32 mouse cellular contexts compared by ENCODE assay signal in genomic region chr2:164405519-164405918, GRCm38 (mm10). TPM values are rescaled to one million over a fixed set of nuclear protein-coding genes. Genes with fewer than 3 reads are reported as not detected.
DNase-seq lines count a peak whose midpoint lies in the region; ATAC-seq and TF ChIP-seq lines count a peak whose summit lies in the region.
"Had no signal": no experiment of that assay in that cellular context is flagged by ENCODE, and none has a peak within 500 bp of the region (broad histone marks: within the 10 kb centered on the region; RNA-seq: fewer than 3 reads in every experiment).

No protein-coding gene starts in this region.

- H3K9me3 ChIP-seq in limb, embryonic 12.5 days = no peaks in the 10 kb centered on the region
- H3K9me3 ChIP-seq in limb, embryonic 10.5 days (replicated peaks) = no peaks in the 10 kb centered on the region
- no peaks in the 10 kb centered on the region for H3K9me3 ChIP-seq in embryonic facial prominence, embryonic 14.5 days (ENCODE audit: control insufficient read depth, low read length)
- no peaks in the 10 kb centered on the region for H3K9me3 ChIP-seq in intestine, embryonic 16.5 days (ENCODE audit: control insufficient read depth, low read length)
- no peaks in the 10 kb centered on the region for H3K9me3 ChIP-seq in lung, postnatal 0 days (ENCODE audit: low read length)
- no peaks in the 10 kb centered on the region for H3K9me3 ChIP-seq in forebrain, embryonic 13.5 days (replicated peaks)
- H3K9me3 ChIP-seq: embryonic facial prominence, embryonic 15.5 days; forebrain, embryonic 15.5 days; heart, embryonic 10.5 days; heart, embryonic 15.5 days; kidney, embryonic 15.5 days; liver, embryonic 15.5 days had no signal

- no peak for ATAC-seq in limb, embryonic 12.5 days (ENCODE audit: insufficient number of reproducible peaks, insufficient read depth, low FRiP score, low TSS enrichment, low read depth)
- ATAC-seq in embryonic facial prominence, embryonic 14.5 days (ENCODE audit: low read depth) = no peak
- ATAC-seq in intestine, embryonic 16.5 days = no peak
- ATAC-seq in lung, postnatal 0 days = no peak
- ATAC-seq in forebrain, embryonic 13.5 days = no peak
- ATAC-seq: CD4-positive, CD25-positive, alpha-beta regulatory T cell, adult 4 months; forebrain, embryonic 15.5 days; hindbrain, embryonic 16.5 days had no signal

- H3K9ac ChIP-seq in limb, embryonic 12.5 days (replicated peaks) = no peak overlapping the region; the same call in 1 of the 2 replicates
- H3K9ac ChIP-seq in embryonic facial prominence, embryonic 14.5 days (ENCODE audit: low read depth, low read length) = no peak overlapping the region
- no peak overlapping the region for H3K9ac ChIP-seq in intestine, embryonic 16.5 days (ENCODE audit: low read depth, low read length)
- H3K9ac ChIP-seq in lung, postnatal 0 days (replicated peaks; ENCODE audit: low read depth) = 0 out of 2 replicates have a peak overlapping the region, but pooled peaks have one; percentile 20
- no peak overlapping the region for H3K9ac ChIP-seq in forebrain, embryonic 13.5 days
- H3K9ac ChIP-seq: forebrain, embryonic 15.5 days; liver, embryonic 15.5 days had no signal

- H3K27ac ChIP-seq in limb, embryonic 12.5 days = peak overlapping the region; percentile 70; the same call in 1 of the 2 replicates
- no peak overlapping the region for H3K27ac ChIP-seq in limb, embryonic 10.5 days
- H3K27ac ChIP-seq in embryonic facial prominence, embryonic 14.5 days (replicated peaks; ENCODE audit: low read depth, low read length) = no peak overlapping the region
- no peak overlapping the region for H3K27ac ChIP-seq in intestine, embryonic 16.5 days (ENCODE audit: low read length)
- peak overlapping the region; percentile 93 for H3K27ac ChIP-seq in lung, postnatal 0 days (ENCODE audit: low read length)
- no peak overlapping the region for H3K27ac ChIP-seq in forebrain, embryonic 13.5 days
- H3K27ac ChIP-seq: embryonic facial prominence, embryonic 15.5 days; forebrain, embryonic 15.5 days; heart, embryonic 15.5 days; kidney, embryonic 15.5 days; left cerebral cortex, adult 2 months; liver, embryonic 15.5 days had no signal

- peaks cover 37% of the 10 kb centered on the region for H3K4me1 ChIP-seq in limb, embryonic 12.5 days (replicated peaks)
- H3K4me1 ChIP-seq in limb, embryonic 10.5 days = peaks cover 40% of the 10 kb centered on the region
- H3K4me1 ChIP-seq in embryonic facial prominence, embryonic 14.5 days (ENCODE audit: control insufficient read depth, insufficient read depth, low read length) = peaks cover 10% of the 10 kb centered on the region
- H3K4me1 ChIP-seq in intestine, embryonic 16.5 days (ENCODE audit: control insufficient read depth, insufficient read depth, low read length) = peaks cover 28% of the 10 kb centered on the region
- peaks cover 7% of the 10 kb centered on the region; the same call in 1 of the 2 replicates for H3K4me1 ChIP-seq in lung, postnatal 0 days (ENCODE audit: insufficient read depth, low read depth, low read length)
- H3K4me1 ChIP-seq in forebrain, embryonic 13.5 days = peaks cover 11% of the 10 kb centered on the region
- H3K4me1 ChIP-seq: liver, embryonic 15.5 days had no signal

- no peaks in the 10 kb centered on the region for H3K36me3 ChIP-seq in limb, embryonic 12.5 days
- H3K36me3 ChIP-seq in limb, embryonic 10.5 days = no peaks in the 10 kb centered on the region
- no peaks in the 10 kb centered on the region for H3K36me3 ChIP-seq in embryonic facial prominence, embryonic 14.5 days (ENCODE audit: control insufficient read depth, insufficient read depth, low read length)
- H3K36me3 ChIP-seq in intestine, embryonic 16.5 days (ENCODE audit: control insufficient read depth, insufficient read depth, low read length) = no peaks in the 10 kb centered on the region
- H3K36me3 ChIP-seq in lung, postnatal 0 days (ENCODE audit: insufficient read depth, low read length) = no peaks in the 10 kb centered on the region
- no peaks in the 10 kb centered on the region for H3K36me3 ChIP-seq in forebrain, embryonic 13.5 days (ENCODE audit: poor library complexity, severe bottlenecking)
- H3K36me3 ChIP-seq: embryonic facial prominence, embryonic 15.5 days; forebrain, embryonic 15.5 days; heart, embryonic 10.5 days; heart, embryonic 15.5 days; kidney, embryonic 15.5 days; liver, embryonic 15.5 days had no signal

- no peak for DNase-seq in limb, embryonic 10.5 days (ENCODE audit: low spot score)
- DNase-seq in embryonic facial prominence, embryonic 14.5 days (ENCODE audit: low spot score) = no peak
- DNase-seq in lung, postnatal 0 days (ENCODE audit: low spot score) = peak; percentile 53
- no peak for DNase-seq in cerebellum, postnatal 25 days
- DNase-seq: adrenal gland, adult 2 months; adrenal gland, postnatal 36 days; cerebellum, adult 18-20 months; cerebellum, postnatal 36 days; embryo, embryonic 11 days; gastrocnemius, postnatal 25 days; heart, adult 11 months; kidney, adult 11 months; kidney, postnatal 36 days; midbrain, embryonic 14.5 days; retina, postnatal 1 day; right cerebral cortex, postnatal 14 days; thymus, postnatal 14 days had no signal

- 41% methylated on average over 5 of the region's 5 CpGs for WGBS in limb, embryonic 12.5 days
- 33% methylated on average over 5 of the region's 5 CpGs for WGBS in limb, embryonic 10.5 days
- WGBS in embryonic facial prominence, embryonic 14.5 days = 37% methylated on average over 5 of the region's 5 CpGs
- 41% methylated on average over 5 of the region's 5 CpGs for WGBS in intestine, embryonic 16.5 days
- WGBS in lung, postnatal 0 days = 33% methylated on average over 5 of the region's 5 CpGs
- WGBS in forebrain, embryonic 13.5 days = 37% methylated on average over 5 of the region's 5 CpGs

- peaks cover 98% of the 10 kb centered on the region for H3K27me3 ChIP-seq in limb, embryonic 12.5 days
- H3K27me3 ChIP-seq in limb, embryonic 10.5 days (ENCODE audit: low read depth, poor library complexity, severe bottlenecking) = peaks cover 100% of the 10 kb centered on the region
- peaks cover 99% of the 10 kb centered on the region for H3K27me3 ChIP-seq in embryonic facial prominence, embryonic 14.5 days (replicated peaks; ENCODE audit: control insufficient read depth, insufficient read depth, low read length)
- peaks cover 39% of the 10 kb centered on the region for H3K27me3 ChIP-seq in intestine, embryonic 16.5 days (replicated peaks; ENCODE audit: control insufficient read depth, insufficient read depth, low read length)
- peaks cover 11% of the 10 kb centered on the region for H3K27me3 ChIP-seq in lung, postnatal 0 days (replicated peaks; ENCODE audit: insufficient read depth, low read length)
- H3K27me3 ChIP-seq in forebrain, embryonic 13.5 days = peaks cover 99% of the 10 kb centered on the region

- TF ChIP-seq CTCF in lung, postnatal 0 days (IDR thresholded peaks at IDR 0.05) = no peak

- H3K4me2 ChIP-seq in limb, embryonic 12.5 days = peak overlapping the region; percentile 72
- peak overlapping the region; percentile 1; the same call in 1 of the 2 replicates for H3K4me2 ChIP-seq in embryonic facial prominence, embryonic 14.5 days (ENCODE audit: low read depth, low read length)
- H3K4me2 ChIP-seq in intestine, embryonic 16.5 days (ENCODE audit: low read depth, low read length) = peak overlapping the region; percentile 75; the same call in 1 of the 2 replicates
- H3K4me2 ChIP-seq in lung, postnatal 0 days (replicated peaks; ENCODE audit: low read depth, low read length) = peak overlapping the region; percentile 70
- no peak overlapping the region for H3K4me2 ChIP-seq in forebrain, embryonic 13.5 days
- H3K4me2 ChIP-seq: liver, embryonic 15.5 days had no signal

- TF ChIP-seq EP300 in lung, postnatal 0 days (IDR thresholded peaks at IDR 0.05) = no peak

- H3K4me3 ChIP-seq in limb, embryonic 12.5 days (replicated peaks) = peak overlapping the region; percentile 11; the same call in 1 of the 2 replicates
- no peak overlapping the region for H3K4me3 ChIP-seq in limb, embryonic 10.5 days
- no peak overlapping the region for H3K4me3 ChIP-seq in embryonic facial prominence, embryonic 14.5 days (ENCODE audit: low read depth, low read length)
- H3K4me3 ChIP-seq in intestine, embryonic 16.5 days (ENCODE audit: low read length) = no peak overlapping the region
- peak overlapping the region; percentile 39; the same call in 1 of the 2 replicates for H3K4me3 ChIP-seq in lung, postnatal 0 days (ENCODE audit: low read depth, low read length)
- H3K4me3 ChIP-seq in forebrain, embryonic 13.5 days = no peak overlapping the region
- H3K4me3 ChIP-seq: liver, embryonic 15.5 days had no signal

RNA-seq across cellular contexts. Expression of gene Matn4, which starts 0.6 kb away (rescaled TPM):
- polyA plus RNA-seq in limb, embryonic 12.5 days (2016; fragmentation: Nextera tagmentation; extraction: Ambion mirVana) = 50.5 and 78.0 TPM in 2 replicates
- polyA plus RNA-seq in limb, embryonic 10.5 days (2016; fragmentation: Nextera tagmentation; extraction: Ambion mirVana) = 0.15 and 3.0 TPM in 2 replicates
- polyA plus RNA-seq in embryonic facial prominence, embryonic 14.5 days (2014; fragmentation: Nextera tagmentation; extraction: Ambion mirVana) = 15.6 and 20.6 TPM in 2 replicates
- 8.3 and 9.0 TPM in 2 replicates for polyA plus RNA-seq in intestine, embryonic 16.5 days (2015; fragmentation: Nextera tagmentation; extraction: Ambion mirVana)
- polyA plus RNA-seq in lung, postnatal 0 days (2015; fragmentation: Nextera tagmentation; extraction: Ambion mirVana) = 71.4 and 81.2 TPM in 2 replicates
- 0.15 and 0.45 TPM in 2 replicates for polyA plus RNA-seq in forebrain, embryonic 13.5 days (2015; fragmentation: Nextera tagmentation; extraction: Ambion mirVana)
- polyA plus RNA-seq: CD4-positive, CD25-positive, alpha-beta regulatory T cell, adult 4 months; midbrain, embryonic 14.5 days had no signal

RNA-seq across cellular contexts. Expression of gene Rbpjl, which starts 2.6 kb away (rescaled TPM):
- polyA plus RNA-seq in limb, embryonic 12.5 days (2016; fragmentation: Nextera tagmentation; extraction: Ambion mirVana) = 0.40 and 0.55 TPM in 2 replicates
- polyA plus RNA-seq in limb, embryonic 10.5 days (2016; fragmentation: Nextera tagmentation; extraction: Ambion mirVana) = 0.03 TPM in 1 of 2 replicates, not detected in the other
- polyA plus RNA-seq in embryonic facial prominence, embryonic 14.5 days (2014; fragmentation: Nextera tagmentation; extraction: Ambion mirVana) = 0.42 and 0.52 TPM in 2 replicates
- 25.1 and 25.4 TPM in 2 replicates for polyA plus RNA-seq in intestine, embryonic 16.5 days (2015; fragmentation: Nextera tagmentation; extraction: Ambion mirVana)
- polyA plus RNA-seq in lung, postnatal 0 days (2015; fragmentation: Nextera tagmentation; extraction: Ambion mirVana) = 29.7 and 42.6 TPM in 2 replicates
- not detected in 2 replicates for polyA plus RNA-seq in forebrain, embryonic 13.5 days (2015; fragmentation: Nextera tagmentation; extraction: Ambion mirVana)
- polyA plus RNA-seq: adrenal gland, adult 2 months; CD4-positive, CD25-positive, alpha-beta regulatory T cell, adult 4 months; hindbrain, embryonic 11.5 days; liver, adult 2 months; midbrain, embryonic 14.5 days had no signal

RNA-seq across cellular contexts. Expression of gene Slpi, which starts 16.6 kb away (rescaled TPM):
- polyA plus RNA-seq in limb, embryonic 12.5 days (2016; fragmentation: Nextera tagmentation; extraction: Ambion mirVana) = 1.2 and 2.5 TPM in 2 replicates
- polyA plus RNA-seq in limb, embryonic 10.5 days (2016; fragmentation: Nextera tagmentation; extraction: Ambion mirVana) = 0.46 TPM in 1 of 2 replicates, not detected in the other
- 1.3 and 2.1 TPM in 2 replicates for polyA plus RNA-seq in embryonic facial prominence, embryonic 14.5 days (2014; fragmentation: Nextera tagmentation; extraction: Ambion mirVana)
- 2.3 and 2.7 TPM in 2 replicates for polyA plus RNA-seq in intestine, embryonic 16.5 days (2015; fragmentation: Nextera tagmentation; extraction: Ambion mirVana)
- 79.5 and 106 TPM in 2 replicates for polyA plus RNA-seq in lung, postnatal 0 days (2015; fragmentation: Nextera tagmentation; extraction: Ambion mirVana)
- polyA plus RNA-seq in forebrain, embryonic 13.5 days (2015; fragmentation: Nextera tagmentation; extraction: Ambion mirVana) = not detected in 2 replicates
- polyA plus RNA-seq: forebrain, embryonic 15.5 days; midbrain, embryonic 14.5 days; neural tube, embryonic 14.5 days had no signal

RNA-seq across cellular contexts. Expression of gene Sdc4, which starts 38.2 kb away (rescaled TPM):
- 34.3 and 36.5 TPM in 2 replicates for polyA plus RNA-seq in limb, embryonic 12.5 days (2016; fragmentation: Nextera tagmentation; extraction: Ambion mirVana)
- 22.1 and 24.2 TPM in 2 replicates for polyA plus RNA-seq in limb, embryonic 10.5 days (2016; fragmentation: Nextera tagmentation; extraction: Ambion mirVana)
- polyA plus RNA-seq in embryonic facial prominence, embryonic 14.5 days (2014; fragmentation: Nextera tagmentation; extraction: Ambion mirVana) = 57.1 and 58.4 TPM in 2 replicates
- 130 and 138 TPM in 2 replicates for polyA plus RNA-seq in intestine, embryonic 16.5 days (2015; fragmentation: Nextera tagmentation; extraction: Ambion mirVana)
- 217 and 289 TPM in 2 replicates for polyA plus RNA-seq in lung, postnatal 0 days (2015; fragmentation: Nextera tagmentation; extraction: Ambion mirVana)
- 7.9 and 8.6 TPM in 2 replicates for polyA plus RNA-seq in forebrain, embryonic 13.5 days (2015; fragmentation: Nextera tagmentation; extraction: Ambion mirVana)

RNA-seq across cellular contexts. Expression of gene Sys1, which starts 51.2 kb away (rescaled TPM):
- 55.2 and 59.2 TPM in 2 replicates for polyA plus RNA-seq in limb, embryonic 12.5 days (2016; fragmentation: Nextera tagmentation; extraction: Ambion mirVana)
- 54.4 and 54.5 TPM in 2 replicates for polyA plus RNA-seq in limb, embryonic 10.5 days (2016; fragmentation: Nextera tagmentation; extraction: Ambion mirVana)
- polyA plus RNA-seq in embryonic facial prominence, embryonic 14.5 days (2014; fragmentation: Nextera tagmentation; extraction: Ambion mirVana) = 63.3 and 68.3 TPM in 2 replicates
- polyA plus RNA-seq in intestine, embryonic 16.5 days (2015; fragmentation: Nextera tagmentation; extraction: Ambion mirVana) = 54.0 and 56.4 TPM in 2 replicates
- 63.5 and 66.2 TPM in 2 replicates for polyA plus RNA-seq in lung, postnatal 0 days (2015; fragmentation: Nextera tagmentation; extraction: Ambion mirVana)
- polyA plus RNA-seq in forebrain, embryonic 13.5 days (2015; fragmentation: Nextera tagmentation; extraction: Ambion mirVana) = 71.8 and 72.4 TPM in 2 replicates

Comparison
In these comparisons a context has a peak if more than half of its experiments do, and no peak if none do; other contexts are left out.
1. H3K27ac ChIP-seq: peak in limb, embryonic 12.5 days (single experiment) and lung, postnatal 0 days (single experiment); none in limb, embryonic 10.5 days (single experiment), embryonic facial prominence, embryonic 14.5 days (single experiment), intestine, embryonic 16.5 days (single experiment) and forebrain, embryonic 13.5 days (single experiment).
2. H3K4me3 ChIP-seq: peak in limb, embryonic 12.5 days (single experiment) and lung, postnatal 0 days (single experiment); none in limb, embryonic 10.5 days (single experiment), embryonic facial prominence, embryonic 14.5 days (single experiment), intestine, embryonic 16.5 days (single experiment) and forebrain, embryonic 13.5 days (single experiment).
3. RNA of gene Rbpjl, which starts 2.6 kb away (polyA plus RNA-seq): 29.7 to 42.6 TPM in lung, postnatal 0 days and 25.1 to 25.4 TPM in intestine, embryonic 16.5 days; 0.42 to 0.52 TPM in embryonic facial prominence, embryonic 14.5 days, 0.40 to 0.55 TPM in limb, embryonic 12.5 days, 0.03 TPM in limb, embryonic 10.5 days and not detected in forebrain, embryonic 13.5 days; every median in the first group is over 10 times any median in the second.
4. RNA of gene Slpi, which starts 16.6 kb away (polyA plus RNA-seq): 79.5 to 106 TPM in lung, postnatal 0 days; 2.3 to 2.7 TPM in intestine, embryonic 16.5 days, 1.3 to 2.1 TPM in embryonic facial prominence, embryonic 14.5 days, 1.2 to 2.5 TPM in limb, embryonic 12.5 days, 0.46 TPM in limb, embryonic 10.5 days and not detected in forebrain, embryonic 13.5 days; every median in the first group is over 10 times any median in the second.